Mouse (Mus musculus): ENCODE measurements at regions not wholly inside any gene's neighbourhood (a gene's known extent, or its start where the extent isn't known, plus 50 kb on each side); places are given as distances from the start of the nearest gene placed in this dataset.

GRCm38 (mm10) chr15:69632306-69632705, 3131.6 kb upstream of the Lrrc6 start:
- peak; percentile 59 for DNase-seq (ENCODE audit: inconsistent ontology term)

- DNase-seq (ENCODE audit: inconsistent ontology term) = no peak
These were observed 3117.3 kb upstream of the Lrrc6 start for GRCm38 (mm10) chr15:69617998-69618397.

- DNase-seq (ENCODE audit: inconsistent ontology term) = no peak
These were observed 3113.3 kb upstream of the Lrrc6 start for GRCm38 (mm10) chr15:69614048-69614447.

- DNase-seq (ENCODE audit: inconsistent ontology term) = peak; percentile 40
These were observed 3090.7 kb upstream of the Lrrc6 start for GRCm38 (mm10) chr15:69591219-69592006.

- DNase-seq (ENCODE audit: inconsistent ontology term) = peak; percentile 13
These were observed 3087.4 kb upstream of the Lrrc6 start for GRCm38 (mm10) chr15:69588084-69588483.

- peak; percentile 70 for DNase-seq (ENCODE audit: inconsistent ontology term)
These were observed 3076.0 kb upstream of the Lrrc6 start for GRCm38 (mm10) chr15:69576742-69577141.

GRCm38 (mm10) chr15:69575611-69576153, 3075.0 kb upstream of the Lrrc6 start:
- DNase-seq (ENCODE audit: inconsistent ontology term) = peak; percentile 60

- DNase-seq (ENCODE audit: inconsistent ontology term) = no peak
These were observed 3053.5 kb upstream of the Lrrc6 start for GRCm38 (mm10) chr15:69554171-69554570.

- DNase-seq (ENCODE audit: inconsistent ontology term) = no peak
These were observed 3051.4 kb upstream of the Lrrc6 start for GRCm38 (mm10) chr15:69552062-69552628.

GRCm38 (mm10) chr15:69551012-69551411, 3050.3 kb upstream of the Lrrc6 start:
- DNase-seq (ENCODE audit: inconsistent ontology term) = no peak

- DNase-seq (ENCODE audit: inconsistent ontology term) = peak; percentile 58
These were observed 3025.9 kb upstream of the Lrrc6 start for GRCm38 (mm10) chr15:69526441-69527094.

- no peak for DNase-seq (ENCODE audit: inconsistent ontology term)
These were observed 2983.8 kb upstream of the Lrrc6 start for GRCm38 (mm10) chr15:69484421-69485074.

GRCm38 (mm10) chr15:69483096-69483495, 2982.4 kb upstream of the Lrrc6 start:
- no peak for DNase-seq (ENCODE audit: inconsistent ontology term)

- DNase-seq (ENCODE audit: inconsistent ontology term) = no peak
These were observed 2980.4 kb upstream of the Lrrc6 start for GRCm38 (mm10) chr15:69481087-69481486.

GRCm38 (mm10) chr15:69477050-69477449, 2976.3 kb upstream of the Lrrc6 start:
- no peak for DNase-seq (ENCODE audit: inconsistent ontology term)

- DNase-seq (ENCODE audit: inconsistent ontology term) = no peak
These were observed 2968.9 kb upstream of the Lrrc6 start for GRCm38 (mm10) chr15:69469566-69469965.

GRCm38 (mm10) chr15:69460581-69461194, 2960.0 kb upstream of the Lrrc6 start:
- no peak for DNase-seq (ENCODE audit: inconsistent ontology term)

- no peak for DNase-seq (ENCODE audit: inconsistent ontology term)
These were observed 2956.8 kb upstream of the Lrrc6 start for GRCm38 (mm10) chr15:69457473-69457872.

GRCm38 (mm10) chr15:69456191-69456770, 2955.6 kb upstream of the Lrrc6 start:
- DNase-seq (ENCODE audit: inconsistent ontology term) = peak; percentile 92

GRCm38 (mm10) chr15:69441008-69441407, 2940.3 kb upstream of the Lrrc6 start:
- no peak for DNase-seq (ENCODE audit: inconsistent ontology term)

- DNase-seq (ENCODE audit: inconsistent ontology term) = peak; percentile 54
These were observed 2912.9 kb upstream of the Lrrc6 start for GRCm38 (mm10) chr15:69413531-69414011.

All from Muller cell, postnatal 12 days (primary cell).